Mouse (Mus musculus) Patski (cell line): ENCODE data around the gene Hist1h2bj. TPM values are rescaled to one million over a fixed set of nuclear protein-coding genes. Genes with fewer than 3 reads are reported as not detected.
"Not testable (repeated sequence)": the region's sequence is repeated elsewhere in the genome, so short reads cannot be mapped to it uniquely, and the experiment has no call there.

Source experiments
- ATAC-seq: fragments of 100-300 bp; one replicate; pipeline ENCODE4 v1.8.0; 2021
- CTCF ChIA-PET: fragments of 350-600 bp; sonication (Branson Sonifier 250); formaldehyde crosslinking; loops from one replicate; lab custom pipeline; 2022; ENCODE audit warnings: inconsistent platforms; lab: Charles Lee
- POLR2A ChIA-PET: fragments of 350-600 bp; sonication (Branson Sonifier 250); formaldehyde crosslinking; loops from one replicate; lab custom pipeline; 2022; ENCODE audit warnings: antibody characterized with exemption, inconsistent platforms; lab: Charles Lee
- DNase-seq: peaks from one replicate; pipeline ENCODE4 v3.0.0-alpha.2; 2011; ENCODE audit warnings: low read depth, low spot score
- H3K27me3 ChIP-seq: fragments of 371-371 bp; one replicate; pipeline ENCODE4 v1.5.1; 2021
- CTCF ChIP-seq: fragments of 100-300 bp; IDR thresholded peaks from one replicate; pipeline ENCODE4 v1.5.1; 2021
- in situ Hi-C: fragments of 300-500 bp; cut with MboI; formaldehyde crosslinking; loops from 3 replicates; pipeline ENCODE4 v1.11.1; 2018; ENCODE audit warnings: low pct_unique_long_range_greater_than_20kb, mixed read lengths
- polyA plus RNA-seq: library from polyadenylated mRNA; unstranded; gene quantifications from one replicate; pipeline ENCODE4 v1.2.3, GENCODE M21; 2021

Gene Hist1h2bj
- polyA plus RNA-seq, 1 experiment from 2014 or later: not detected

DNA sequence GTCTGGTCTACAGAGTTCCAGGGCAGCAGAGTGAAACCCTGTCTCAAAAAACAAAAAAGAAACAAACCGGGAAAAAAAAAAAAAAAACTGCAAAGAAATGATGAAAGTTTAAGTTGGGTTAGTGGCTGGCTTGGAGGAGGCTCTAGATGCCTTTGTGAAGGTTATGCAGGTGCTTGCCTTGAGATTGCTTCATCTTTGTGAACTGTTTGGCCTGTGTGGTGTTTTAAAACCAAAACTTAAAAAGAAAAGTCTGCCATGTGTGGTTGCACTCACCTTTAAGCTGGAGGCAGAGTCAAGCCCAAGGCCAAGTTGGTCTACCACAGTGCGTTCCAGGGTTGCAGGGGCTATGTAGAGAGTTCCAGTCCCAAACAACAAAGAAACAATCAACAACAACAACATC, 6.0 kb downstream of the Hist1h2bj start:
- no peak for TF ChIP-seq CTCF
- DNase-seq (no peak), ATAC-seq (no peak)
- H3K27me3 ChIP-seq: no peaks in the 10 kb centered on the region
- CTCF ChIA-PET: no interaction called here
- POLR2A ChIA-PET: no interaction called here
- in situ Hi-C loops: loop anchor here (5.0 to 25.0 kb wide), 2 partner anchors 637 to 1378 kb away; partner anchors contain the start of gene Zkscan3

DNA sequence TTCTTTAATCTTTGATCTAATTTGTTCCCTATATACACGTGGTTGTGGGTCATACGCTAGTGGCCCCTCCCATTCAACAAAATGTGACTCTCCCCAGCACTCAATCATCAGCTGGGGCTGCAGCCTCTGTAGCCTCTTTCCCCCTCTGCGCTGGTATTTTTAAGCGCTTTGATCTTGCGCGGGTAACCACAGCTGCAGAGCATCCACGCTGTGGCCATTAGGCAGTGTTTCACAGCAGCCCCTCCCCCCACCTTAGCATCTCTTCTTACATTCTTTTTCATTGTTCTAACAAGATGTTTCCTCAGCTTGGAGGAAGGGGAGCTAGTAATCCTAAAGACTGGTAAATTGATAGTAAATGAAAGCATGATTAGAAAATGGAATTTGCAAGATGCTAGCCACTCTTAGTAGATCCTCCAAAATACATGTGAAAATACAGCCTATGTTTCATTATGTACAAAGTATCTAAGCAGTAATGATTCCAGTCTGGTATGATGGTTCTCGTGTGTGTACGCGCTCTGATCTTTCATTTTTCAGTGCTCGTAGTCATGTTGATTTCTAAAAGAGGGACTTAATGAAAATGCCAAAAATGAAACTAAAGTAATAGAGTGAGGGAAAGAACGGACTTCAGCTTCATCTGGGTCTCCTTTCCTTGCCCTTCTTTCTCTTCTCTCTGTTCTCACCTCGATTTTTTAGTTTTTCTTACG, 6.9 kb downstream of the Hist1h2bj start:
- in situ Hi-C loops: loop anchor here (5.0 to 25.0 kb wide), 4 partner anchors 237 to 1377 kb away; partner anchors contain the start of genes Vmn1r196 and Zkscan3
- ATAC-seq (no peak), DNase-seq (no peak)
- ChIA-PET CTCF (no interaction called here), POLR2A (no interaction called here)
- TF ChIP-seq CTCF: no peak
- H3K27me3 ChIP-seq: no peaks in the 10 kb centered on the region

DNA sequence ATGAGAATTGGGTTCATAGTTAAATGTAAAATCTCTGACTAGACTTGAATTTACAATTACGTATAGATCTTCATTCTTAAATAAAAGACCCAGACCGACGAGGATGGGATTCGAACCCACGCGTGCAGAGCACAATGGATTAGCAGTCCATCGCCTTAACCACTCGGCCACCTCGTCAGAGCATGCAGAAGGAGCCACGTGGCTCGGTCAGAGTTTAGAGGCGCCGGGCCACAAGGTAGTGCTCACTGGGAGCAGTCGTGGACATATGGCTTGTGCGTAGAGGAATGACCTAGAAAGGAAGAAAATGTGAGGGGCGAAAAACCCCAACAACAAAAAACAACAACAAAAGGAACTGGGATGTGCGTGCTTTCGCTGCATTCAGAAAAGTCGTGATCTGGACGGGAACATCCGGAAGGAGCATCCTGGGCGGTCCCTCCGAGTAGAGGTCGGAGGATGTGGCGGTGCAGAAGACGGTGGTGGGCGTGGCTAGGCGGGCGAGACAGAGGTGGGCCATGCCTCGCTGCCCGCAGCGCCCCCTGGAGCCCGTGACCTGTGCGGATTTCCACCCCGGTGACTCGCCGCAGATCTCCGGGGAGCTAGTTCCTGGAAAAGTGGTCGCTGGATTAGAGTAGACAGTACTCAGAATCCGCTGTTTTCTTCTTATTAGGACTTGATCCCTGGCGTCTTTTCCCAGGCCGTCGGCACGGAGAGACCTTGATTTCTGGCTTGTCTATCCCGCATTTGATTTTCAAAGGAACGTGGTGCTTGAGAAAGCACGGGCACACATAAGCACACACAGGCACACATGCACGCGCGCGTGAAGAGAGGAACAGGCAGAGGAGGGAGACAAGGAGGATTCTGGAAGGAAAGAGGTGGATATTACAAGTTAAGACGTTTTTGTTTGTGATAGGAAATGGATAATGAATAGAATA, 7.8 kb downstream of the Hist1h2bj start:
- ChIA-PET POLR2A (no interaction called here), CTCF (no interaction called here)
- peak; percentile 84 for TF ChIP-seq CTCF
- peak; percentile 51 for DNase-seq
- H3K27me3 ChIP-seq: no peaks in the 10 kb centered on the region
- in situ Hi-C loops: loop anchor here (10.0 to 25.0 kb wide), 2 partner anchors 236 to 1354 kb away; partner anchors contain the start of gene Vmn1r196
- peak; percentile 99 for ATAC-seq

DNA sequence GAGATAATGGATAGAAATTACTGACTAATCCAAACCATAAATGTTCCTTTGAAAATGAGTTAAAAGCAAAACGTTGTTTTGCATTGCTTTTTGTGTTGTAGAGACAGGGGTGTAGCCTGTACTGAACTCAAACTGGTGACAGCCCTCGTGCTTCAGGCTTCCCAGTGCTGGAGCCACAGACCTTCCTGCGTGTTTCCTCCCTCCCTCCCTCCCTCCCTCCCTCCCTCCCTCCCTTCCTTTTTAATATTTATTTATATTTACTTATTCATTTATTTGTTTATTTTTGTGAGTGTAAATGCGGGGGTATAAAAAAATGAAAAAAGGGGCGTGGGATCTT, 8.5 kb downstream of the Hist1h2bj start:
- DNase-seq: no peak
- TF ChIP-seq CTCF: no peak
- H3K27me3 ChIP-seq: no peaks in the 10 kb centered on the region
- in situ Hi-C loops: loop anchor here (10.0 to 25.0 kb wide), 2 partner anchors 236 to 1353 kb away; partner anchors contain the start of gene Vmn1r196
- ATAC-seq: no peak
- ChIA-PET POLR2A (no interaction called here), CTCF (no interaction called here)

DNA sequence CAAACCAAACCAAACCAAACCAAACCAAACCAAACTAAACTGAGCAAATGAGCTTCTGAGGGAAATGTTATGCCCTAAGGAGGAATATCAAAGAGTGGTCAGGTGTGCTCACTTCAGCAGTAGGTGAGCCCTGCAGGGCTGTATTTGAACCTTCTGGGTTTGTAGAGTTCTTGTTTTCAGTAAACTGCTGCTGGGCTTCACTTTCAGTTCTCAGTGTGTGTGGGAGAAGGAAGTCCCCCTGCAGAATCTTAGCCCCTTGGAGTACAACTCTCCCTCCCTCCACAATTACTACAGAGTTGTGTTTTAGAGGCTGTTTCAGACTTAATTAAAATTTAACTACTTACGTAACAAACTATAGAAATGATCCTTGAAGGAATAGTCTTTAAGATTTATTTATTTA, 10.7 kb downstream of the Hist1h2bj start:
- CTCF ChIA-PET: interaction anchor here (1.6 kb wide), 1 partner anchor 10 kb away, joined by 3 read pairs; no protein-coding TSS in a partner anchor

DNA sequence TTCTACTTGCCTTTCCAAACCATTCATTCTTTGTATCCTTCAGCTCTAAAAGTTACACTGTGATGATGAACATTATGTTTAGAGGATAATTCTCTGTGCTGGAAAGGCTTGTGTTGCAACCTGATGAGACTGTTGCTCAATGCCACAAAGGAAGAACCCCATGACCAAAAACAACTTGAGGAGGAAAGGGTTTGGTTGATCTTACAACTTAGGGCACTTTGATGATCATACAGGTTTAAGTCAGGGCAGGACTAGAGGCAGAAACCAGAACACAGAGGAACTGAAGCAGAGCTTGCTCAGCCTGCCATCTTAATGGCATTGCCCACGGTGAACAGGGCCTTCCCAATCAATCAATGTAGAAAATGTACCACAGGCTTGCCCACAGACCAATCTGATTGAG, 18.4 kb downstream of the Hist1h2bj start:
- TF ChIP-seq CTCF: no peak
- CTCF ChIA-PET: no interaction called here
- H3K27me3 ChIP-seq: no peaks in the 10 kb centered on the region
- no peak for ATAC-seq
- POLR2A ChIA-PET: no interaction called here
- in situ Hi-C loops: loop anchor here (25.0 kb wide), 1 partner anchor 226 kb away; the partner anchor contains the start of gene Vmn1r196
- DNase-seq: no peak

More for the DNA sequence above, 10.7 kb downstream of the Hist1h2bj start:
- ATAC-seq (no peak), DNase-seq (no peak)
- no peaks in the 10 kb centered on the region for H3K27me3 ChIP-seq
- no peak for TF ChIP-seq CTCF
- POLR2A ChIA-PET: interaction anchor here (1.0 kb wide), 1 partner anchor 519 kb away, joined by 3 read pairs; no protein-coding TSS in a partner anchor
- in situ Hi-C loops: loop anchor here (10.0 to 25.0 kb wide), 2 partner anchors 234 to 1351 kb away; partner anchors contain the start of gene Vmn1r196

DNA sequence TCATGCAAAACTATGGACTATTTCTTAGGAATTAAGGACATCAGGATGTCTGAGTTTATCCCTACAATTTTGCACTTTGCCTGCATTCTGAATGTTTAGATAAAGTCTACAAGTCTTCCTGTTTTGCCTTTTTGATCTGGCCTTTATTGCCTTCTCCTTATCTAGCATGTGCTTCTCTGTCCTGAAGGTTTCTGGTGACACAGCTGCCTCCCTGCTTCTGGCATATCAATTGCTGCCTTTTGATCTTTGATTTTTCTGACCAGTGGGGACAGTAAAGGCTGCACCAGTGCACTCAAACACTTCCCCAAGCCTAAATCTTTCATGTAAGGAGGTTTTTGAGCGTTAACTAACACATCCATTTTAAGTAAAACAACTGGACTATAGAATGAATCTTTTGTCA, 20.5 kb downstream of the Hist1h2bj start:
- ATAC-seq (no peak), DNase-seq (no peak)
- ChIA-PET POLR2A (no interaction called here), CTCF (no interaction called here)
- TF ChIP-seq CTCF: no peak
- no peaks in the 10 kb centered on the region for H3K27me3 ChIP-seq
- in situ Hi-C loops: loop anchor here (25.0 kb wide), 1 partner anchor 224 kb away; the partner anchor contains the start of gene Vmn1r196

DNA sequence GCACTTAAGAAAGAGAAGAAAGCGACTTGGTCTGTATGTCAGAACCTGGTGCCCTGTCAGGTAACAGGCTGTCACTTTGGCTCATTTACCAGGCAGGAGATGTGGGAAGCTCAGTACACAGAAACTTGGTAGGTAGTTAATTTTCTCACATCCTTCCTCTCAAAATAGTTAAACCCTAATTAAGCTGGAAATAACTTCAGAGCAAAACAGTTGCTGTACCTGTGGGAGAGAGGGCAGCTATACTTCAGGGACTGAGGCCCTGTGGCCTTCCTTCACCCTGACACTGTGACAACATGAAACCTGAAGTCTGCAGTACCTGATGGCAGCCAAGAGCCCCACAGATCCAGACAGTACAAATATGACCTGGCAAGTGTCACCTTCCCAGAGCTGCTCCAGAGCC, 41.1 kb downstream of the Hist1h2bj start, which contains the start of gene Vmn1r188:
Vmn1r188 (plus strand) TSS at position 301 of the 400 bp plus-strand sequence.
- POLR2A ChIA-PET, DNase-seq, H3K27me3 ChIP-seq, in situ Hi-C loops, CTCF ChIA-PET, ATAC-seq: not testable (repeated sequence)

Other genes starting within 250 kb of the Hist1h2bj start
- 35.6 TPM for gene Hist1h2bq, start 233.0 kb upstream of the Hist1h2bj start, polyA plus RNA-seq
- gene Hist1h2ao, start 232.7 kb upstream of the Hist1h2bj start, polyA plus RNA-seq: not detected
- 1.0 TPM for gene Hist1h4m, start 231.5 kb upstream of the Hist1h2bj start, polyA plus RNA-seq
- not detected for gene Hist1h4n, start 211.0 kb upstream of the Hist1h2bj start, polyA plus RNA-seq
- 0.60 TPM for gene Hist1h2ap, start 209.7 kb upstream of the Hist1h2bj start, polyA plus RNA-seq
- gene Hist1h2br, start 209.5 kb upstream of the Hist1h2bj start, polyA plus RNA-seq: 36.6 TPM
- gene Zfp184, start 98.1 kb upstream of the Hist1h2bj start, polyA plus RNA-seq: 7.7 TPM
- gene Pom121l2, start 62.0 kb upstream of the Hist1h2bj start, polyA plus RNA-seq: not detected
- gene Prss16, start 33.5 kb upstream of the Hist1h2bj start, polyA plus RNA-seq: 6.3 TPM
- gene Hist1h2ah, start 7.6 kb upstream of the Hist1h2bj start, polyA plus RNA-seq: 1.6 TPM
- gene Hist1h2bk, start 7.3 kb upstream of the Hist1h2bj start, polyA plus RNA-seq: 15.2 TPM
- gene Hist1h4i, start 1.9 kb upstream of the Hist1h2bj start, polyA plus RNA-seq: 10.2 TPM
- not detected for gene Hist1h2ag, start 270 bp upstream of the Hist1h2bj start, polyA plus RNA-seq
- not detected for gene Vmn1r188, start 41.2 kb downstream of the Hist1h2bj start, polyA plus RNA-seq
- not detected for gene Vmn1r189, start 62.6 kb downstream of the Hist1h2bj start, polyA plus RNA-seq
- not detected for gene Vmn1r191, start 140.8 kb downstream of the Hist1h2bj start, polyA plus RNA-seq
- gene Vmn1r192, start 147.9 kb downstream of the Hist1h2bj start, polyA plus RNA-seq: not detected
- not detected for gene Vmn1r193, start 179.9 kb downstream of the Hist1h2bj start, polyA plus RNA-seq
- not detected for gene Vmn1r194, start 201.0 kb downstream of the Hist1h2bj start, polyA plus RNA-seq
- not detected for gene Vmn1r195, start 227.3 kb downstream of the Hist1h2bj start, polyA plus RNA-seq
- gene Vmn1r196, start 246.7 kb downstream of the Hist1h2bj start, polyA plus RNA-seq: 0.03 TPM